In the genomic region with DNA sequence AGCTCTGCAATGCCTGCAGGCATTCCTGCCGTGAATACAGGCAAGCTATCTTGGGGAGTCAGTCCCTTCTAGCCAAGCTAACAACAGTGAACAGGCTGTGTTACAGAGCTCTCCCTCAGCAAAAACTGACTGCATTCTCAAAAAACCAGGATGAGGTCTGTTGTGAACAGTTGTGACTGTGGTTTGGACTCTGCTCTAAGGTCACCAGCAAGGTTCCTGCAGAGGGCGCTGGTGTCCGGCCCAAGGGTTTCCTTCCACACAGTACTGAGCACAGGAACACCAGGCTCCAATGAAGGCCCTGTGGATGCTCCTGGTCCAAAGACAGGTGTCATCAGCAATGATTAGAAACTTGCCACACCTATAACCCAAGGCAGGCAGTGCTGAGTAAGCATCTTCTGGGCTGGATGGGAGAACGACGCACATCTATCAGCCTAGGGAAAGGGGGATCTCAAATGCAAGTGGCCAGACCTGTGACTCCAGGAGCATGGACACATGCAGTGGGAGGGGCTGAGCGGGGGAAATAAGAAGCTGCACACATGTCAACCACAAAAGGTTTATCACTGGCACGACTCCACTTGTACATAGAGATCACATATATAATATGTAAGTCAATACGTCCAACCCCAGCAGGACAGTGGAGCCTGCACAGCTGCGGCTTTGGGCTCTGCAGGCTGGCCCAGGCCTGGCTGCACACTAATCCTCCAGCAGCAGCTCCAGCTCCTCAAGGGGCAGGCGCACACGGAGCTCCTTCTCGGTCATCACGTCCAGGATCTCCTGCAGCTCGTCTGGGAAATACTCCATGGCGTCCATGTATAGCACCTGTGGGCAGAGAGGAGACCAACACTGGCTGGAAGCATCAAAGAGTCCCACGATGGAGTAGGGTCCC, we compare ENCODE assay signal across 10 mouse cellular contexts. TPM values are rescaled to one million over a fixed set of nuclear protein-coding genes. Genes with fewer than 3 reads are reported as not detected.
DNase-seq lines count a peak whose midpoint lies in the region; ATAC-seq and TF ChIP-seq lines count a peak whose summit lies in the region.
"Had no signal": no experiment of that assay in that cellular context is flagged by ENCODE, and none has a peak within 500 bp of the region (broad histone marks: within the 10 kb centered on the region; RNA-seq: fewer than 3 reads in every experiment).

No protein-coding gene starts in this region.

- no peaks in the 10 kb centered on the region for H3K27me3 ChIP-seq in heart, adult 2 months (ENCODE audit: control insufficient read depth, insufficient read depth, low read length)
- H3K27me3 ChIP-seq in neural tube, embryonic 11.5 days (ENCODE audit: control insufficient read depth, insufficient read depth, low read length): no peaks in the 10 kb centered on the region
- H3K27me3 ChIP-seq in neural tube, embryonic 15.5 days (replicated peaks): no peaks in the 10 kb centered on the region
- H3K27me3 ChIP-seq in small intestine, adult 2 months (ENCODE audit: control insufficient read depth, insufficient read depth, low read length): no peaks in the 10 kb centered on the region
- H3K27me3 ChIP-seq: heart, embryonic 13.5 days had no signal

- no peak overlapping the region for H3K4me3 ChIP-seq in heart, adult 2 months
- no peak overlapping the region for H3K4me3 ChIP-seq in neural tube, embryonic 11.5 days (ENCODE audit: low read depth, low read length)
- no peak overlapping the region for H3K4me3 ChIP-seq in neural tube, embryonic 15.5 days (replicated peaks)
- no peak overlapping the region for H3K4me3 ChIP-seq in small intestine, adult 2 months (ENCODE audit: low read depth, low read length)
- H3K4me3 ChIP-seq: heart, embryonic 13.5 days had no signal

- no peaks in the 10 kb centered on the region for H3K9me3 ChIP-seq in neural tube, embryonic 11.5 days (ENCODE audit: control insufficient read depth, low read length)
- no peaks in the 10 kb centered on the region for H3K9me3 ChIP-seq in neural tube, embryonic 15.5 days (replicated peaks)
- H3K9me3 ChIP-seq: heart, embryonic 13.5 days had no signal

- peaks cover 2% of the 10 kb centered on the region; the same call in 1 of the 2 replicates for H3K36me3 ChIP-seq in heart, adult 2 months (ENCODE audit: control insufficient read depth, insufficient read depth, low read length)
- H3K36me3 ChIP-seq in neural tube, embryonic 11.5 days (ENCODE audit: control insufficient read depth, insufficient read depth, low read length): peaks cover 28% of the 10 kb centered on the region
- H3K36me3 ChIP-seq in neural tube, embryonic 15.5 days: peaks cover 83% of the 10 kb centered on the region
- H3K36me3 ChIP-seq in small intestine, adult 2 months (ENCODE audit: control insufficient read depth, insufficient read depth, low read length): peaks cover 71% of the 10 kb centered on the region

- TF ChIP-seq EP300 in heart, adult 2 months (IDR thresholded peaks at IDR 0.05; ENCODE audit: insufficient read depth, low read depth, low read length): no peak

- intact Hi-C loops in heart, adult 2 months (cut with DNase I): no loop called here
- intact Hi-C loops in heart, postnatal 10 days (cut with DNase I): no loop called here

- DNase-seq in heart, adult 2 months: no peak
- DNase-seq in heart, postnatal 10 days: no peak
- no peak for DNase-seq in neural tube, embryonic 11.5 days (ENCODE audit: low spot score)
- DNase-seq in ovary, postnatal 14 days (ENCODE audit: low spot score): no peak
- DNase-seq in thymus, postnatal 25 days: no peak
- DNase-seq: thymus, adult 18-20 months had no signal

- H3K27ac ChIP-seq in heart, adult 2 months: no peak overlapping the region
- 0 out of 2 replicates have a peak overlapping the region, but pooled peaks have one; percentile 8 for H3K27ac ChIP-seq in neural tube, embryonic 11.5 days (ENCODE audit: low read depth, low read length)
- H3K27ac ChIP-seq in neural tube, embryonic 15.5 days (replicated peaks): no peak overlapping the region
- H3K27ac ChIP-seq in small intestine, adult 2 months (ENCODE audit: insufficient read depth, low read depth, low read length): no peak overlapping the region
- H3K27ac ChIP-seq: heart, embryonic 13.5 days had no signal

- H3K4me2 ChIP-seq in neural tube, embryonic 11.5 days (ENCODE audit: low read depth): no peak overlapping the region
- no peak overlapping the region for H3K4me2 ChIP-seq in neural tube, embryonic 15.5 days
- H3K4me2 ChIP-seq: heart, embryonic 13.5 days had no signal

- peak; percentile 26 for TF ChIP-seq CTCF in heart, adult 2 months (IDR thresholded peaks at IDR 0.05)
- 0 out of 2 replicates have a peak, but pooled peaks have one; percentile 9 for TF ChIP-seq CTCF in small intestine, adult 2 months (IDR thresholded peaks at IDR 0.05; ENCODE audit: extremely low read depth, insufficient read length, insufficient replicate concordance, low read depth, low read length)

- TF ChIP-seq POLR2A in heart, adult 2 months (IDR thresholded peaks at IDR 0.05; ENCODE audit: insufficient read depth, low read depth, low read length): no peak
- no peak for TF ChIP-seq POLR2A in small intestine, adult 2 months (IDR thresholded peaks at IDR 0.05; ENCODE audit: low read depth, low read length)

- peaks cover 12% of the 10 kb centered on the region for H3K4me1 ChIP-seq in heart, adult 2 months (ENCODE audit: control insufficient read depth, insufficient read depth, low read length)
- no peaks in the 10 kb centered on the region for H3K4me1 ChIP-seq in neural tube, embryonic 11.5 days (ENCODE audit: control insufficient read depth, insufficient read depth, low read length)
- no peaks in the 10 kb centered on the region; the same call in 1 of the 2 replicates for H3K4me1 ChIP-seq in neural tube, embryonic 15.5 days
- peaks cover 4% of the 10 kb centered on the region; the same call in 1 of the 2 replicates for H3K4me1 ChIP-seq in small intestine, adult 2 months (ENCODE audit: control insufficient read depth, insufficient read depth, insufficient read length, low read length)

- no peaks in the 10 kb centered on the region for H3K79me2 ChIP-seq in heart, adult 2 months (replicated peaks; ENCODE audit: control insufficient read depth, insufficient read depth, low read length)

- WGBS in heart, adult 2 months: 80% methylated on average over 16 of the region's 16 CpGs
- WGBS in neural tube, embryonic 11.5 days: 86% methylated on average over 16 of the region's 16 CpGs
- 84% methylated on average over 16 of the region's 16 CpGs for WGBS in neural tube, embryonic 15.5 days
- 84% methylated on average over 16 of the region's 16 CpGs for WGBS in small intestine, adult 2 months

- ATAC-seq in neural tube, embryonic 11.5 days (ENCODE audit: insufficient read depth, low FRiP score, low TSS enrichment): peak; percentile 68; the same call in 1 of the 2 replicates
- no peak for ATAC-seq in neural tube, embryonic 15.5 days (ENCODE audit: low FRiP score)
- ATAC-seq in granulocyte monocyte progenitor cell, adult 5-6 weeks (replicated peaks; ENCODE audit: poor library complexity, severe bottlenecking): peak; percentile 41; the same call in 1 of the 2 replicates

- H3K9ac ChIP-seq in heart, adult 2 months (ENCODE audit: low read depth, low read length): no peak overlapping the region
- no peak overlapping the region for H3K9ac ChIP-seq in neural tube, embryonic 11.5 days (ENCODE audit: low read length)
- H3K9ac ChIP-seq in neural tube, embryonic 15.5 days (replicated peaks): no peak overlapping the region
- H3K9ac ChIP-seq: heart, embryonic 13.5 days had no signal

RNA-seq across cellular contexts. Expression of a gene that starts 15.2 kb away (rescaled TPM):
- 100 to 1,000 TPM; 124 to 132 TPM for total RNA-seq in heart, adult 2 months (2021)
- polyA plus RNA-seq in heart, adult 2 months (2012; rRNA removed): 40.8 and 61.1 TPM in 2 replicates
- total RNA-seq in heart, postnatal 10 days (2021): 100 to 1,000 TPM; 141 to 147 TPM
- polyA plus RNA-seq in neural tube, embryonic 11.5 days (2014; fragmentation: Nextera tagmentation; extraction: Ambion mirVana): 427 and 432 TPM in 2 replicates
- polyA plus RNA-seq in neural tube, embryonic 15.5 days (2015; fragmentation: Nextera tagmentation; extraction: Ambion mirVana): 280 and 292 TPM in 2 replicates
- 168 and 202 TPM in 2 replicates for total RNA-seq in granulocyte monocyte progenitor cell, adult 5-6 weeks (2014; fragmentation: Nextera tagmentation)
- total RNA-seq in granulocyte monocyte progenitor cell, adult 5-6 weeks (2017): 190 and 241 TPM in 2 replicates
- polyA plus RNA-seq in small intestine, adult 2 months (2012; rRNA removed): 12.8 and 20.0 TPM in 2 replicates

RNA-seq across cellular contexts. Expression of a gene that starts 34.3 kb away (rescaled TPM):
- 10 to 100 TPM in 1 of 2 experiments, 1 to 10 TPM in 1; 7.9 to 11.0 TPM for total RNA-seq in heart, adult 2 months (2021)
- 5.1 and 6.9 TPM in 2 replicates for polyA plus RNA-seq in heart, adult 2 months (2012; rRNA removed)
- 10 to 100 TPM; 12.5 to 14.2 TPM for total RNA-seq in heart, postnatal 10 days (2021)
- 11.9 and 13.6 TPM in 2 replicates for polyA plus RNA-seq in neural tube, embryonic 11.5 days (2014; fragmentation: Nextera tagmentation; extraction: Ambion mirVana)
- polyA plus RNA-seq in neural tube, embryonic 15.5 days (2015; fragmentation: Nextera tagmentation; extraction: Ambion mirVana): 10.4 and 11.8 TPM in 2 replicates
- 11.1 and 19.6 TPM in 2 replicates for total RNA-seq in granulocyte monocyte progenitor cell, adult 5-6 weeks (2014; fragmentation: Nextera tagmentation)
- 26.8 and 34.4 TPM in 2 replicates for total RNA-seq in granulocyte monocyte progenitor cell, adult 5-6 weeks (2017)
- 2.0 and 5.4 TPM in 2 replicates for polyA plus RNA-seq in small intestine, adult 2 months (2012; rRNA removed)
